Mouse (Mus musculus): ENCODE results near the gene Ccdc85c.

The Ccdc85c gene

GRCm38 (mm10) chr12:108268970-108269369 lies 6.3 kb downstream of the Ccdc85c start:
- DNase-seq (ENCODE audit: inconsistent ontology term), result no peak

GRCm38 (mm10) chr12:108267653-108268052 lies 7.6 kb downstream of the Ccdc85c start:
- no peak for DNase-seq (ENCODE audit: inconsistent ontology term)

- DNase-seq (ENCODE audit: inconsistent ontology term), result peak; percentile 95
Measured at GRCm38 (mm10) chr12:108265831-108266619, 9.2 kb downstream of the Ccdc85c start.

- DNase-seq (ENCODE audit: inconsistent ontology term), result no peak
Measured at GRCm38 (mm10) chr12:108264918-108265317, 10.3 kb downstream of the Ccdc85c start.

GRCm38 (mm10) chr12:108260950-108261349 lies 14.3 kb downstream of the Ccdc85c start:
- peak; percentile 18 for DNase-seq (ENCODE audit: inconsistent ontology term)

- peak; percentile 54 for DNase-seq (ENCODE audit: inconsistent ontology term)
Measured at GRCm38 (mm10) chr12:108259322-108260049, 15.7 kb downstream of the Ccdc85c start.

GRCm38 (mm10) chr12:108256734-108257133 lies 18.5 kb downstream of the Ccdc85c start:
- peak; percentile 40 for DNase-seq (ENCODE audit: inconsistent ontology term)

GRCm38 (mm10) chr12:108255960-108256359 lies 19.3 kb downstream of the Ccdc85c start:
- DNase-seq (ENCODE audit: inconsistent ontology term), result no peak

GRCm38 (mm10) chr12:108255511-108255919 lies 19.7 kb downstream of the Ccdc85c start:
- DNase-seq (ENCODE audit: inconsistent ontology term), result peak; percentile 95

- peak; percentile 25 for DNase-seq (ENCODE audit: inconsistent ontology term)
Measured at GRCm38 (mm10) chr12:108253042-108253441, 22.2 kb downstream of the Ccdc85c start.

- peak; percentile 23 for DNase-seq (ENCODE audit: inconsistent ontology term)
Measured at GRCm38 (mm10) chr12:108251825-108252542, 23.2 kb downstream of the Ccdc85c start.

GRCm38 (mm10) chr12:108251034-108251792 lies 24.0 kb downstream of the Ccdc85c start:
- DNase-seq (ENCODE audit: inconsistent ontology term), result no peak

GRCm38 (mm10) chr12:108249522-108249921 lies 25.7 kb downstream of the Ccdc85c start:
- peak; percentile 90 for DNase-seq (ENCODE audit: inconsistent ontology term)

GRCm38 (mm10) chr12:108249019-108249418 lies 26.2 kb downstream of the Ccdc85c start:
- no peak for DNase-seq (ENCODE audit: inconsistent ontology term)

- DNase-seq (ENCODE audit: inconsistent ontology term), result no peak
Measured at GRCm38 (mm10) chr12:108246759-108247500, 28.3 kb downstream of the Ccdc85c start.

- DNase-seq (ENCODE audit: inconsistent ontology term), result no peak
Measured at GRCm38 (mm10) chr12:108245579-108245978, 29.6 kb downstream of the Ccdc85c start.

GRCm38 (mm10) chr12:108244778-108245177 lies 30.4 kb downstream of the Ccdc85c start:
- peak; percentile 72 for DNase-seq (ENCODE audit: inconsistent ontology term)

- peak; percentile 44 for DNase-seq (ENCODE audit: inconsistent ontology term)
Measured at GRCm38 (mm10) chr12:108242243-108242745, 32.9 kb downstream of the Ccdc85c start.

- no peak for DNase-seq (ENCODE audit: inconsistent ontology term)
Measured at GRCm38 (mm10) chr12:108241626-108242025, 33.6 kb downstream of the Ccdc85c start.

- DNase-seq (ENCODE audit: inconsistent ontology term), result peak; percentile 90
Measured at GRCm38 (mm10) chr12:108240953-108241588, 34.2 kb downstream of the Ccdc85c start.

All from Muller cell, postnatal 12 days (primary cell).